Mouse (Mus musculus): Measurements from ENCODE around the gene Pomt1.

DNA sequence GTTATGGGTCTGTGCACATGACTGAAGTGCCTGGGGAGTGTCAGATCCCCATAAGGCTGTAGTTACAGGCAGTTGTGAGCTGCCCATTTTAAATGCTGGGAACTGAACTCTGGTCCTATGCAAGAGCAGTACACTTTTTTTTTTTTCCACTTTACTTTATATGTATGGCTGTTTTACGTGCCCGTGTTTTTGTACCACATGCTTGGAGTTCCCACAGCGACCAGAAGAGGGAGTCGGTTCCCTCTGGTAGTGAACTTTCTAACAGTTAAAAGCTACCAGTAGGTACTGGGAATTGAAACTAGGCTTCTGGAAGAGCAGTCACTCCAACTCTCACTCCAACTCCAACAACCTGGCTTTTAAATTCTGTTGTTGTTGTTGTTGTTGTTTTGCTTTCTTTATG, 24.2 kb downstream of the Pomt1 start:
- TF ChIP-seq POLR2A (IDR thresholded peaks at IDR 0.05; ENCODE audit: insufficient read length, low read depth): no peak
- TF ChIP-seq USF1 (IDR thresholded peaks at IDR 0.05; ENCODE audit: low read depth): no peak

Measured in myocyte (in vitro differentiated cells).